Mouse (Mus musculus): ENCODE measurements around the gene Pnpo.

Gene Pnpo

GRCm38 (mm10) chr11:96972906-96973305 lies 29.1 kb upstream of the Pnpo start:
- in situ Hi-C loops (cut with MboI; ENCODE audit: unreplicated experiment in 2 of 2) = no loop called here

GRCm38 (mm10) chr11:96970341-96970740 lies 26.6 kb upstream of the Pnpo start:
- in situ Hi-C loops (cut with MboI; ENCODE audit: unreplicated experiment in 2 of 2) = no loop called here

GRCm38 (mm10) chr11:96969746-96970145 lies 26.0 kb upstream of the Pnpo start:
- in situ Hi-C loops (cut with MboI; ENCODE audit: unreplicated experiment in 2 of 2) = loop anchor here (10.0 kb wide), 1 partner anchor 105 kb away; no protein-coding TSS in a partner anchor

GRCm38 (mm10) chr11:96969280-96969722 lies 25.5 kb upstream of the Pnpo start:
- in situ Hi-C loops (cut with MboI; ENCODE audit: unreplicated experiment in 2 of 2) = loop anchor here (10.0 kb wide), 1 partner anchor 104 kb away; no protein-coding TSS in a partner anchor

GRCm38 (mm10) chr11:96968476-96968875 lies 24.7 kb upstream of the Pnpo start:
- in situ Hi-C loops (cut with MboI; ENCODE audit: unreplicated experiment in 2 of 2) = loop anchor here (10.0 kb wide), 1 partner anchor 104 kb away; no protein-coding TSS in a partner anchor

GRCm38 (mm10) chr11:96967544-96968269 lies 23.9 kb upstream of the Pnpo start:
- in situ Hi-C loops (cut with MboI; ENCODE audit: unreplicated experiment in 2 of 2) = loop anchor here (10.0 kb wide), 1 partner anchor 103 kb away; no protein-coding TSS in a partner anchor

- in situ Hi-C loops (cut with MboI; ENCODE audit: unreplicated experiment in 2 of 2) = loop anchor here (10.0 kb wide), 1 partner anchor 102 kb away; no protein-coding TSS in a partner anchor
Measured at GRCm38 (mm10) chr11:96966914-96967543, 23.2 kb upstream of the Pnpo start.

- in situ Hi-C loops (cut with MboI; ENCODE audit: unreplicated experiment in 2 of 2) = loop anchor here (10.0 kb wide), 1 partner anchor 101 kb away; no protein-coding TSS in a partner anchor
Measured at GRCm38 (mm10) chr11:96966172-96966571, 22.4 kb upstream of the Pnpo start.

GRCm38 (mm10) chr11:96963580-96963979 lies 19.8 kb upstream of the Pnpo start:
- in situ Hi-C loops (cut with MboI; ENCODE audit: unreplicated experiment in 2 of 2) = loop anchor here (5.0 to 10.0 kb wide), 2 partner anchors 46 to 99 kb away; partner anchors contain the start of gene Cdk5rap3 (in 2 of the 2)

GRCm38 (mm10) chr11:96957061-96957805 lies 13.4 kb upstream of the Pnpo start:
- in situ Hi-C loops (cut with MboI; ENCODE audit: unreplicated experiment in 2 of 2) = no loop called here

- in situ Hi-C loops (cut with MboI; ENCODE audit: unreplicated experiment in 2 of 2) = no loop called here
Measured at GRCm38 (mm10) chr11:96956009-96956724, 12.4 kb upstream of the Pnpo start.

- in situ Hi-C loops (cut with MboI; ENCODE audit: unreplicated experiment in 2 of 2) = no loop called here
Measured at GRCm38 (mm10) chr11:96955094-96955493, 11.3 kb upstream of the Pnpo start.

GRCm38 (mm10) chr11:96952896-96953295 lies 9.1 kb upstream of the Pnpo start:
- in situ Hi-C loops (cut with MboI; ENCODE audit: unreplicated experiment in 2 of 2) = no loop called here

- in situ Hi-C loops (cut with MboI; ENCODE audit: unreplicated experiment in 2 of 2) = no loop called here
Measured at GRCm38 (mm10) chr11:96952426-96952825, 8.6 kb upstream of the Pnpo start.

- in situ Hi-C loops (cut with MboI; ENCODE audit: unreplicated experiment in 2 of 2) = no loop called here
Measured at GRCm38 (mm10) chr11:96950767-96951166, 7.0 kb upstream of the Pnpo start.

- in situ Hi-C loops (cut with MboI; ENCODE audit: unreplicated experiment in 2 of 2) = no loop called here
Measured at GRCm38 (mm10) chr11:96947849-96948248, 4.1 kb upstream of the Pnpo start.

- in situ Hi-C loops (cut with MboI; ENCODE audit: unreplicated experiment in 2 of 2) = no loop called here
Measured at GRCm38 (mm10) chr11:96946498-96946897, 2.7 kb upstream of the Pnpo start.

GRCm38 (mm10) chr11:96944844-96945580 lies 1.2 kb upstream of the Pnpo start:
- in situ Hi-C loops (cut with MboI; ENCODE audit: unreplicated experiment in 2 of 2) = no loop called here

- in situ Hi-C loops (cut with MboI; ENCODE audit: unreplicated experiment in 2 of 2) = no loop called here
Measured at GRCm38 (mm10) chr11:96941989-96942590, 1.7 kb downstream of the Pnpo start.
